Mouse (Mus musculus): ENCODE results near the gene Il12rb1. TPM values are rescaled to one million over a fixed set of nuclear protein-coding genes. Genes with fewer than 3 reads are reported as not detected.

Gene Il12rb1
- under 1 TPM; 0.11 to 0.75 (median 0.22) TPM for total RNA-seq (2022)

- DNase-seq = no peak
Observed at GRCm38 (mm10) chr8:70808239-70808638, at the start of gene Il12rb1. TSS of gene Il12rb1 (plus strand) at chr8:70808449.

- peak; percentile 79 for DNase-seq
Observed at GRCm38 (mm10) chr8:70758616-70759561, 49.4 kb upstream of the Il12rb1 start.

- DNase-seq = peak; percentile 52
Observed at GRCm38 (mm10) chr8:70760350-70760749, 47.9 kb upstream of the Il12rb1 start.

- DNase-seq = peak; percentile 98
Observed at GRCm38 (mm10) chr8:70760775-70761406, 47.4 kb upstream of the Il12rb1 start, which contains the start of gene Mpv17l2. TSS of gene Mpv17l2 (minus strand) at chr8:70760946.

DNA sequence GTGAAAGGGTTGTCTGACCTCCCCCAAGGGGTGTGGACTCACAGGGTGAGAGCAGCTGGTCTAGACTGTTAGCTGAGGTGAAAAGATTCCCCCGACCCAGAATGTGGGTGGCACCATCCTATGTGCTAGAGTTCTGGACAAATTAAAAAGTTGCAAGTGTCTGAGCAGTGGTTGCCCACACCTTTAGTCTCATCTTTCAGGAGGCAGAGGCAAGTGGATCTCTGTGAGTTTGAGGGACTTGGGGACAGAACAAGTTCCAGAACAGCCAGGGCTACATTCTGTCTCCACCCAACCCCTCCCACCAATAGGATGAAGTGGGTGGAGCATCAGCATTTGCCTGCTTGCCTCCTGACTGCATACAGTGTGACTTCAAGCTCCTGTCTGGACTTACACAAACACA lies 46.1 kb upstream of the Il12rb1 start:
- no peak for DNase-seq

GRCm38 (mm10) chr8:70763354-70763753 lies 44.9 kb upstream of the Il12rb1 start:
- DNase-seq = no peak

- no peak for DNase-seq
Observed at GRCm38 (mm10) chr8:70764026-70764425, 44.2 kb upstream of the Il12rb1 start.

GRCm38 (mm10) chr8:70764676-70765075 lies 43.6 kb upstream of the Il12rb1 start:
- no peak for DNase-seq

- no peak for DNase-seq
Observed at GRCm38 (mm10) chr8:70765329-70765728, 42.9 kb upstream of the Il12rb1 start.

DNA sequence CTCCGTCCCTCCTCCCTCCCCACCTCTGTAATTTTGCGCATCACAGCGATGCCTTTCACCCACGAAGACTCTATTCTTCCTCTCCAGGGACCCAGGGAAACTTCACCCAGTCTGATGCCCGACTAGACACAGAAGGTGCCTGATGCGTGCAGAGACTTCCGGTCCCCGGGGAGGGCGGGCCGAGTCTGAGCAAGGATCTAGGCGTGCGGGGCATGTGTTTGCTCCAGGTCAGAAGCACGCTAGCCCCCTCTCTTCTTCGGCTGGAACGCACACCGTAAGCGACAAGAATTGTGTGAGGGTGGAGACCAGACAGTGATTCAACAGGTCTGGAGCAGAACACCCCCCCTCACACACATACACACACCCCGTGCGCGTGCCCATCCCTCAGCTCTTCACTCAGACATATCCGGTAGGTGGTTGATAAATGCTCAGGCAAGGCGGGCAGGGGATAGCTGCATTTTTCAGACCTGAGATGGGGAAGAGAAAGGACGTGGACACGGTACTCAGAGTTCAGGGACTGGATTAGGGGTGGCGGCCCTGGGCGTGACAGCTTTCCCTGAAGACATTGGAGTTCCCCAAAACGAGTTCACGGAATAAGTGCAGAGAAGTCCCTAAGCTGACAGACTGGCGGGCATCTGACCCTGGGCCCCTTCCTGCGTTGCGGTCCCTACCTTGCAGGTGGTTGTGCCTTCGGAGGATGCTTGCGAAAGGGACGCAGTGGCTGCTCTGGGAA lies 42.2 kb upstream of the Il12rb1 start:
- DNase-seq = no peak

DNA sequence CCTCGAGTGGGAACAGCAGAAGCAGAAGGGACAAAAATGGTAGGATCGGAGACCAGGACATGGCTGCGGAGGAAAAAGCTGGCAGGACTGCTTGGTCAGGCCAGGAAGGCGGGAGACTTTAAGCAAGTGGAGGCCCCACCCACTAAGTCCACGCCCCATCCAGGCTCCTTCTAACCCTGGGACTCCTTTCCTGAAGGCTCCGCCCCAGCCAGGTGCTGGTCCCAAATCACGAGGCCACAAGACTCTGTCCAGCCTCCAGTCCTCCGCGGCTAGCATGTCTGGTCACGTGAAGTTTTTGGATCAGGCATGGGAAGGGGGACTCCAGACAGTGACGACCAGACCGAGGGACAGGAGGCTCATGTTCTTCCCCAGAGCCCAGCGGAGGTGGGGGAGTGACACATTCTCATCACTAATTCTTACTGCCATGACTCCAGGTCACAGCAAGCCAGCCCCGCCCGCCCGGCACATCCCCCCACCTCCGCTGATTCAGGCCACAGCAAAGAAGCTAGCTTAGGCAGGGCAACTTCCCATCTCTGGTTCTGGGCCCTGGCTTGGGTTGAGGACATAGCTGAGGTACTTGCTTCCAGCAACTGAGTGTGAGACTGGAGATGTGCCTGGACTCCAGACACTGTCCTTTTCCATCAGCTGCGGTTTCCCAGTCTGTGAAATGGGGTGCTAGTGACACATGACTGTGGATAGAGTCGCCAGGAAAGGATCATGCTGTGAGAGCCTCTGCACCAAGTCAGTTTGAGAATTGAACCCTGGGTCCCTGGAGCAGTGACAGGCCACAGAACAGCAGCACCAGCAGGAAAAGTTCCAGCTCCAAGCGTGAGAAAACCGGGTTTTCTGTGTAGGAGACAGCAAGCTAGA lies 41.4 kb upstream of the Il12rb1 start:
- DNase-seq = no peak

DNA sequence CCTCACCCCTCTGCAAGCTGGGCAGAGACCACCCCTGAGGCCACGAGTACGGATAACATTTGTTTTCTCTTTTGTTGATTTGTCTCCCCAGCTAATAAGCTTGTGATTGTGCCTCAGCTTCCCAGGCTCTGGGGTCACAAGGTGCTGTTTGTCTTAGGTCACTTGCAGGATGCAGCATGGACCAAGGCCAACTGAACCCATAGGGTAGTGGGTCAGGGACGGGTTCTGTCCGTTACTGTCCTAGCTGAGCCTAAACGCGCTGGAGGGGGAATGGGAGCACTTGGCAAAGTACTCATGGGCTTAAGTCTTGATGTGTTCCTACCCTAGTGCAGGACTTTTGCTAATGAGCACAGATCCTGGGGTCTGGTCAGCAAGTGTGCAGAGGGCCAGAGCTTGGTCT lies 40.7 kb upstream of the Il12rb1 start:
- DNase-seq = no peak

DNA sequence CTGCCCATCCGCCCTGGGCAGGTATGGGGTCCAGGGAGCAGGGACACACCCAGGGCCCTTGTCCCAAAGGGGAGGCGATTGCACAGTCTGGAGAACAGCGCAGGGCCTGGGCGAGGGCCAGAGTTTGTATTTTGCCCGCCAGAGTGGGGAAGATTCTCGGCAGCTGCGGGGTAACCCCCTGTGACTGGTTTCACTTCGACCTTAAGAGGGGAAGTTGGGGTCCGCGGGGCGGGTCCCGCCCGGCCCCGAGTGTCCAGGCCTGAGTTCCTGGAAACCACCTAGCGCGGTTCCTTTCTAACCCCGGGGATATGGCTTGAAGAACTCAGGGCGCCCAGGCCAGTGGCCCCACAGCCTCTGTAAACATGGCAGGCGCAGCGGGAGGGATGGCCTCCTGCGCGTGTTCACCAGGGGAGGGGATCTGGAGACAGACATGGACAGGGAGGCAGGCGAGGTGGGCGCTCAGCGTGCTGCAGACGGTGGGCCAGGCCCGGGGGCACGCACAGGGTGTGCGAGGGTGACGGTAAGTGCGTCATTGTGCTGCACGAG lies 39.9 kb upstream of the Il12rb1 start:
- DNase-seq = no peak

DNA sequence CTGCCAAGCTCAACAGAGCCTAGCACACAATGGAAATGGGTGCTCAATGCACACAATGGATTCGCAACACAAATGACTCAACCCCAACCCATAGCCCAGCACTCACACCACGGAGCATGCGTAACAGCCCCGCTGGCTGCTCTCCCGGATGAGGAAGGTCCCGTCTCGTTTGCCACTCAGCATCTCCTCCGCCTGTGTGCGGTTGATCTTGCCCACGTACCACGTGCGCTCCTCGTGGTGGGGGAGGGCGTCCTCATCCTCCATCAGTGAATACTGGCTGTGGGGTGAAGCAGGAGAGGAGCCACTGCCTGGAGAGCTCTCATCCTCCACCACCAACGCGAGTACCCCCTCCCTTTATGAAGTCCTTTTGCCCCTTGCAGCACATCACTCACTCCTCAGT lies 39.3 kb upstream of the Il12rb1 start:
- no peak for DNase-seq

- peak; percentile 91 for DNase-seq
Observed at GRCm38 (mm10) chr8:70769359-70769758, 38.9 kb upstream of the Il12rb1 start.

DNA sequence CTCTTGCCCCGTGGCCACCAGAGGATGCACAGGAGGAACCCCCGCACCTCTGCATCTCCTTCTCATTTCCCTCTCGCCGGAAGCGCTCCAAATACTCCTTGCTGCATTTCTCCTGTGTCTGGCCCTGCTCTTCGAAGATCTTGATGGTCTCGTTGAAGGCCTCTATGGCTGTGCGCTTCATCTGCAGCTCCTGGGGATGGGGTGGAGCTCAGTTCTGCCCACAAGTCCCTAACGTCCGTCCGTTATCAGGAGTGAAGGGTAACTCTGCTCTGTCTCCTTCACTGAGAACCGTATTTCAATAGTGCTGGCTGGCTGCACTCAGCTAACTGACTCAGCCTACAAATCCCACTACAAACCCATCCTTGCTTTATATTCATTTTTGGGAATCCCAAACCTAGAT lies 38.4 kb upstream of the Il12rb1 start:
- no peak for DNase-seq

DNA sequence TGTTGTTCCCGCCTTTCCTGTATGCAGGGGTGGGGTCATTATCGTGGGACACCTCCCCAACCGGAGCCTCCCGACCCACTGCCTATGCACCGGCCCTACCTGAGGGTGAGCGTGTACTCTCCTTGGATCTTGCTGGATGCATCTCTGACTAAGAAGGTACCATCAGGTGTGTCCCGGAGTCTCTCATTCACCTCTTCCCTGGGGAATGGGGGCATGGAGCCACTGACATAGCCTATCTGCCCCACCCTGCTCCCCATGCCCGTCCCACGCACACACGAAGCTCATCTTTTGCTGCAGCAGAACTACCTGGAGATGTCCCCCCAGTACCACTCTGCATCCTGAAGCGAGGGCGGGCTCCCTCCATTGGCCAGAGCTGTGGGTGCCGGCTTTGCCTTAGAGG lies 37.5 kb upstream of the Il12rb1 start:
- DNase-seq = no peak

DNA sequence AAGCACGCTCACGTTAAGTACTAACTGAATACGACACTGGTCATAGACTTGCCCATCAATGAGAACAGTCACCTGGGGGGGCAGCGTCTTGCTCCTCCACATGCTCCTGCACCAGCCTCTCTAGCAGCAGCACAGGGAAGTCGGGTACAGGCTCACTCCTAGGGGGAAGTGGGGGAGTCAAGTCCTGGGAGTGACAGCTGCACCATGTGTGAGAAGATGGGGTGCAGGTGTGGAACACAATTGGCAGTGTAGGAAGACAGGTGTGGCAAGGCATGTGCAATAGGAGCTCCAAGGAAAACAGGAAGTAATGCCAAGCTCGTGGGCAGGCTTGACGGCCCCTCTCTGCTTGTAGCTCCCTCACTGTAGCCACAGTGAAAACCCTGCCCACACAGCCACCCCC lies 37.0 kb upstream of the Il12rb1 start:
- DNase-seq = no peak

DNA sequence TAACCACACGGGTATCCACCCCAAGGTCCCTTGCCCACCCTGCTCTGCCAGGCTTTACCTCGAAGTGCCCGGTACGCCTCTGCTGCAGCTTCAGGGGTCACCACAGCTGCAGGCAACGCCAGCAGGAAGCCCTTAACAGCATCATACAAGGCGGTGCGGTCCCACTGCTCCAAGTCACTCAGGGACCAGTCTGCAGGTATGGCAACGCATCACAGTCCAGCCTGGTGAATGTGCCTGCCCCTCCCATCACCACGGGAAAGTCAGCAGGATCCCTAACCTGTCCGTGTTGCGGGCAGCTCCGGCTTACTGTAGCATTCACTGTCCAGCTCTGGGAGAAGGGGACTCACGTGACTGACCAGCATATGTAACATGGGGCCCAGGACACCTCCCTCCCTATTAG lies 36.2 kb upstream of the Il12rb1 start:
- DNase-seq = no peak

DNA sequence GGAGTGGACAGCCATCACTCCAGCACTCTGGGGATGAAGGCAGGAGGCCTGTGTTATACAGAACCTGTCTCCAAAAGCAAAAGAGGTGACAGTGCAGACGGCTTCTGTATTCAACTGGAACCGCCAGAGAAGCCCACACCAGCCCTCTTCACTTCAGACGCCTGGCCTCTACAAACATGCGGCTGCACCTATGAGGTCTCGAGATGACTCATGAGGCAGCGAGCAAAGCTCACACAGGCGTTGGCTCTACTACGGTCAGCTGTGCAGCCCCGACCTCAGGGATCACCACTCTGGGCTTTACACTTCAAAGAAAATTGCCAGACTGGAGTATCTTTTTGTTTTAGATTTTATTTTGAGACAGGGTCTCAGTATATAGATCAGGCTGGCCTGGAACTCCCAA lies 35.4 kb upstream of the Il12rb1 start:
- DNase-seq = no peak

DNA sequence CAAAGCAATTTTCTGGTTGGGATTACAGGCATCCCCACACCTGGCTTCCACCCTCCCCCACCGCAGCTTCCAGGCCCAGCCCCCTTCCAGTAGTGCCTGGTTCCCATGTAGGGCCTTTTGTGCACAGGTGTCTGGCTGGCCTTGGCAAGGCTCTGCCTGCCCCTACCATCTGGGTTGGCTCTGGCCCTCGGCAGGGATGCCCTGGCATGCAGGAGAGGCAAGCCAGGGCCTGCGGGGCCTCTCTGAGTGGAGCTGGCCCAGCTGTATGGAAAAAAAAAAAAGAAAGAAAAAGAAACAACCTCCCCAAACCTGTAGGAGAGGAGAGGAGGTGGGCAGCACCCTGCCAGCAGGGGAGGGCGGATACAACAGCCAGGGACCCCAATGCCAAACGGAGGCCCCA lies 34.8 kb upstream of the Il12rb1 start:
- no peak for DNase-seq

DNA sequence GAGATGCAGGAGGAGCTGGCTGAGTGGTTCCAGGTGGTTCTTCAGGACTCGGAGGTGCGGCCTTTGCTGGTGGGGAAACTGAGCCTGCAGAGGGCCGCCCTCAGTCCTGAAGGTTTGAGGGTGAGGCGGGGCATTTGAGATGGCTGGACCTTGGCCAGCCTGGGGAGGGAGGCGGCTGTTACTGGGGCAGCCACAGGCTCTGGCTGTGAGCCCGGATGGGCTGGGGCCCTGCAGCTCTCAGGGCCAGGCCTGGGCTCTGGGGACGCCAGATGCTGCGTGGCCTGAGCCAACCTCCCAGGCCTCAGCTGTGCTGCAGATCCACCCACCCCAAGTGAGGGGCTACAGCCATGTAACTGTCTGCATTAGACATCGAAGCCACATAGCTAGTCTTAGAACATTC lies 34.4 kb upstream of the Il12rb1 start:
- no peak for DNase-seq

All from adrenal gland, adult 8-10 months (tissue).